Mouse (Mus musculus): ENCODE measurements at regions not wholly inside any gene's neighbourhood (a gene's known extent, or its start where the extent isn't known, plus 50 kb on each side); places are given as distances from the start of the nearest gene placed in this dataset.

- Histone ChIP-seq H3K9me3 (ENCODE audit: control insufficient read depth, low read length) (no peaks in the 10 kb centered on the region), H3K36me3 (ENCODE audit: control insufficient read depth, insufficient read depth, low read length) (no peaks in the 10 kb centered on the region), H3K9ac (ENCODE audit: low read length) (no peak overlapping the region)
These were observed 217.0 kb downstream of the Rnf144b start for GRCm38 (mm10) chr13:47339411-47339810.

GRCm38 (mm10) chr13:47342361-47342760 is 219.9 kb downstream of the Rnf144b start:
- 92% methylated on average over 1 of the region's 1 CpGs for WGBS
- no peak overlapping the region for H3K4me2 ChIP-seq (ENCODE audit: low read depth, low read length)
- H3K4me3 ChIP-seq (ENCODE audit: low read length), result no peak overlapping the region
- no peaks in the 10 kb centered on the region for H3K27me3 ChIP-seq (ENCODE audit: control insufficient read depth, insufficient read depth, low read depth, low read length)
- no peaks in the 10 kb centered on the region for H3K9me3 ChIP-seq (ENCODE audit: control insufficient read depth, low read length)
- no peak overlapping the region for H3K9ac ChIP-seq (ENCODE audit: low read length)
- H3K36me3 ChIP-seq (ENCODE audit: control insufficient read depth, insufficient read depth, low read length), result no peaks in the 10 kb centered on the region
- no peak for ATAC-seq (ENCODE audit: low read depth)
- no peaks in the 10 kb centered on the region for H3K4me1 ChIP-seq (replicated peaks; ENCODE audit: control insufficient read depth, insufficient read depth, low read length)
- H3K27ac ChIP-seq (ENCODE audit: low read length), result no peak overlapping the region

More at GRCm38 (mm10) chr13:47339411-47339810, 217.0 kb downstream of the Rnf144b start:
- Histone ChIP-seq H3K27me3 (ENCODE audit: control insufficient read depth, insufficient read depth, low read depth, low read length) (no peaks in the 10 kb centered on the region), H3K4me1 (replicated peaks; ENCODE audit: control insufficient read depth, insufficient read depth, low read length) (0 out of 2 replicates have a peak, but pooled peaks cover 3% of the 10 kb centered on the region), H3K4me3 (ENCODE audit: low read length) (no peak overlapping the region), H3K27ac (ENCODE audit: low read length) (no peak overlapping the region), H3K4me2 (ENCODE audit: low read depth, low read length) (no peak overlapping the region)
- WGBS, result 76% methylated on average over 5 of the region's 5 CpGs
- no peak for ATAC-seq (ENCODE audit: low read depth)

- no peak overlapping the region for H3K4me3 ChIP-seq (ENCODE audit: low read length)
- no peak overlapping the region for H3K9ac ChIP-seq (ENCODE audit: low read length)
- no peaks in the 10 kb centered on the region for H3K27me3 ChIP-seq (ENCODE audit: control insufficient read depth, insufficient read depth, low read depth, low read length)
- no peaks in the 10 kb centered on the region for H3K9me3 ChIP-seq (ENCODE audit: control insufficient read depth, low read length)
- no peaks in the 10 kb centered on the region for H3K36me3 ChIP-seq (ENCODE audit: control insufficient read depth, insufficient read depth, low read length)
- 30% methylated on average over 9 of the region's 9 CpGs for WGBS
- no peak for ATAC-seq (ENCODE audit: low read depth)
- no peak overlapping the region for H3K4me2 ChIP-seq (ENCODE audit: low read depth, low read length)
- no peaks in the 10 kb centered on the region for H3K4me1 ChIP-seq (replicated peaks; ENCODE audit: control insufficient read depth, insufficient read depth, low read length)
- no peak overlapping the region for H3K27ac ChIP-seq (ENCODE audit: low read length)
These were observed 223.1 kb downstream of the Rnf144b start for GRCm38 (mm10) chr13:47345576-47345975.

GRCm38 (mm10) chr13:47347835-47348234 is 225.4 kb downstream of the Rnf144b start:
- ATAC-seq (ENCODE audit: low read depth), result no peak
- Histone ChIP-seq H3K4me3 (ENCODE audit: low read length) (no peak overlapping the region), H3K9ac (ENCODE audit: low read length) (no peak overlapping the region), H3K36me3 (ENCODE audit: control insufficient read depth, insufficient read depth, low read length) (no peaks in the 10 kb centered on the region), H3K27me3 (ENCODE audit: control insufficient read depth, insufficient read depth, low read depth, low read length) (no peaks in the 10 kb centered on the region), H3K4me2 (ENCODE audit: low read depth, low read length) (no peak overlapping the region), H3K27ac (ENCODE audit: low read length) (no peak overlapping the region), H3K9me3 (ENCODE audit: control insufficient read depth, low read length) (no peaks in the 10 kb centered on the region), H3K4me1 (replicated peaks; ENCODE audit: control insufficient read depth, insufficient read depth, low read length) (no peaks in the 10 kb centered on the region)
- 58% methylated on average over 6 of the region's 6 CpGs for WGBS

- Histone ChIP-seq H3K9ac (ENCODE audit: low read length) (no peak overlapping the region), H3K4me2 (ENCODE audit: low read depth, low read length) (no peak overlapping the region), H3K4me3 (ENCODE audit: low read length) (no peak overlapping the region), H3K4me1 (replicated peaks; ENCODE audit: control insufficient read depth, insufficient read depth, low read length) (no peaks in the 10 kb centered on the region), H3K9me3 (ENCODE audit: control insufficient read depth, low read length) (no peaks in the 10 kb centered on the region), H3K27ac (ENCODE audit: low read length) (no peak overlapping the region), H3K27me3 (ENCODE audit: control insufficient read depth, insufficient read depth, low read depth, low read length) (no peaks in the 10 kb centered on the region), H3K36me3 (ENCODE audit: control insufficient read depth, insufficient read depth, low read length) (no peaks in the 10 kb centered on the region)
- 29% methylated on average over 17 of the region's 17 CpGs for WGBS
- ATAC-seq (ENCODE audit: low read depth), result peak; percentile 72
These were observed 226.2 kb downstream of the Rnf144b start for GRCm38 (mm10) chr13:47348517-47349145.

GRCm38 (mm10) chr13:47354446-47354845 is 232.0 kb downstream of the Rnf144b start:
- no peaks in the 10 kb centered on the region for H3K4me1 ChIP-seq (replicated peaks; ENCODE audit: control insufficient read depth, insufficient read depth, low read length)
- no peak overlapping the region for H3K9ac ChIP-seq (ENCODE audit: low read length)
- no peak overlapping the region for H3K4me3 ChIP-seq (ENCODE audit: low read length)
- ATAC-seq (ENCODE audit: low read depth), result no peak
- no peaks in the 10 kb centered on the region for H3K9me3 ChIP-seq (ENCODE audit: control insufficient read depth, low read length)
- no peaks in the 10 kb centered on the region for H3K27me3 ChIP-seq (ENCODE audit: control insufficient read depth, insufficient read depth, low read depth, low read length)
- no peak overlapping the region for H3K27ac ChIP-seq (ENCODE audit: low read length)
- 66% methylated on average over 12 of the region's 12 CpGs for WGBS
- H3K36me3 ChIP-seq (ENCODE audit: control insufficient read depth, insufficient read depth, low read length), result no peaks in the 10 kb centered on the region
- no peak overlapping the region for H3K4me2 ChIP-seq (ENCODE audit: low read depth, low read length)

- no peak for ATAC-seq (ENCODE audit: low read depth)
These were observed 232.7 kb downstream of the Rnf144b start for GRCm38 (mm10) chr13:47355169-47355568.

GRCm38 (mm10) chr13:47358986-47359385 is 236.5 kb downstream of the Rnf144b start:
- Histone ChIP-seq H3K27ac (ENCODE audit: low read length) (no peak overlapping the region), H3K4me3 (ENCODE audit: low read length) (no peak overlapping the region), H3K9me3 (ENCODE audit: control insufficient read depth, low read length) (no peaks in the 10 kb centered on the region), H3K27me3 (ENCODE audit: control insufficient read depth, insufficient read depth, low read depth, low read length) (no peaks in the 10 kb centered on the region), H3K4me2 (ENCODE audit: low read depth, low read length) (no peak overlapping the region), H3K9ac (ENCODE audit: low read length) (no peak overlapping the region), H3K4me1 (replicated peaks; ENCODE audit: control insufficient read depth, insufficient read depth, low read length) (no peaks in the 10 kb centered on the region), H3K36me3 (ENCODE audit: control insufficient read depth, insufficient read depth, low read length) (no peaks in the 10 kb centered on the region)
- no peak for ATAC-seq (ENCODE audit: low read depth)
- 68% methylated on average over 9 of the region's 9 CpGs for WGBS

More at GRCm38 (mm10) chr13:47355169-47355568, 232.7 kb downstream of the Rnf144b start:
- whole genome bisulfite sequencing, result 45% methylated on average over 5 of the region's 5 CpGs
- Histone ChIP-seq H3K9ac (ENCODE audit: low read length) (no peak overlapping the region), H3K4me2 (ENCODE audit: low read depth, low read length) (no peak overlapping the region), H3K27ac (ENCODE audit: low read length) (no peak overlapping the region), H3K4me3 (ENCODE audit: low read length) (no peak overlapping the region), H3K9me3 (ENCODE audit: control insufficient read depth, low read length) (no peaks in the 10 kb centered on the region), H3K27me3 (ENCODE audit: control insufficient read depth, insufficient read depth, low read depth, low read length) (no peaks in the 10 kb centered on the region), H3K4me1 (replicated peaks; ENCODE audit: control insufficient read depth, insufficient read depth, low read length) (no peaks in the 10 kb centered on the region), H3K36me3 (ENCODE audit: control insufficient read depth, insufficient read depth, low read length) (no peaks in the 10 kb centered on the region)

GRCm38 (mm10) chr13:47365776-47366175 is 243.3 kb downstream of the Rnf144b start:
- no peak for ATAC-seq (ENCODE audit: low read depth)
- Histone ChIP-seq H3K4me1 (replicated peaks; ENCODE audit: control insufficient read depth, insufficient read depth, low read length) (no peaks in the 10 kb centered on the region), H3K27ac (ENCODE audit: low read length) (no peak overlapping the region), H3K9me3 (ENCODE audit: control insufficient read depth, low read length) (no peaks in the 10 kb centered on the region), H3K36me3 (ENCODE audit: control insufficient read depth, insufficient read depth, low read length) (no peaks in the 10 kb centered on the region), H3K4me2 (ENCODE audit: low read depth, low read length) (no peak overlapping the region), H3K9ac (ENCODE audit: low read length) (no peak overlapping the region), H3K27me3 (ENCODE audit: control insufficient read depth, insufficient read depth, low read depth, low read length) (no peaks in the 10 kb centered on the region), H3K4me3 (ENCODE audit: low read length) (no peak overlapping the region)
- 81% methylated on average over 7 of the region's 7 CpGs for WGBS

Data from lung, embryonic 16.5 days (tissue).